Mouse (Mus musculus): ENCODE results near the gene Kpna7. TPM values are rescaled to one million over a fixed set of nuclear protein-coding genes. Genes with fewer than 3 reads are reported as not detected.
"Not testable (repeated sequence)": the region's sequence is repeated elsewhere in the genome, so short reads cannot be mapped to it uniquely, and the experiment has no call there.

The Kpna7 gene
- polyA plus RNA-seq, 1 experiment = not detected

DNA sequence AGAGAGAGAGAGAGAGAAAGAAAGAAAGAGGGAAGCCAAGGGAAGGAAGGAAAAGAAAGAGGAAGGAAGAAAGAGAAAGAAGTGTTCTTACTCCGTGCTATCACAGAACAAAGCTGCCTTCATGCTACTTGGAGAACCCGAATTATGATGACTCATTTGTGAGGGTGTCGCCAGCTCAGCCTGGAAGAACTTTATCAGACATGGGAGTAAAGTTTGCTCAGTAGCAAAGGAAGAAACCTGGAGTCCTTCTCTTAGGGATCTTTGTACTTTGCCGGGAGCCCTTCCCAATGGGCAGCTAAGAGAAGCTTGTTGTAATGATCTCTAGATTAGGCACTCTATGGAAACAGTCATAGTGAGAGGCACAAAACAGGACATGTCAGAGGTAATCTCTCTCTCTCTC is 18.9 kb upstream of the Kpna7 start:
- no peak for DNase-seq (ENCODE audit: low spot score)

DNA sequence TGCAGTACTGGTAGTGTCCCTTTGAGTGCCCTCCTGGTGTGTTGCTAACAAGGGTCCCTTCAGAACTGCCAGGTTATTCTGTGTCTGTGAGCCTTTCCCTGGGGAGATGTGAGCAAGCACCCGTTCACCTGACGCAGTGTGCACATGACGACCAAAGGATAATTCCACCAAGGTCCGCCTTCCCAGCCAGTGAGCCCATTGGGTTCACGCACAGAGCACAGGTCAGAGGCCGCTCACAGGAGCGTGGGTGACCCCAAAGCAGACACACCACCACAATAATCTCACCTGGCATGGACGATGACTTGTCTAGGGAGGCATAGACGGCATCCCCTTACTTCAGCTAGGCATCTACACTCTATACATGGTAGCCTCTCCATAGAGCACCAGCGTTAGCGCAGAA is 17.6 kb upstream of the Kpna7 start:
- not testable (repeated sequence) for DNase-seq (ENCODE audit: low spot score)

DNA sequence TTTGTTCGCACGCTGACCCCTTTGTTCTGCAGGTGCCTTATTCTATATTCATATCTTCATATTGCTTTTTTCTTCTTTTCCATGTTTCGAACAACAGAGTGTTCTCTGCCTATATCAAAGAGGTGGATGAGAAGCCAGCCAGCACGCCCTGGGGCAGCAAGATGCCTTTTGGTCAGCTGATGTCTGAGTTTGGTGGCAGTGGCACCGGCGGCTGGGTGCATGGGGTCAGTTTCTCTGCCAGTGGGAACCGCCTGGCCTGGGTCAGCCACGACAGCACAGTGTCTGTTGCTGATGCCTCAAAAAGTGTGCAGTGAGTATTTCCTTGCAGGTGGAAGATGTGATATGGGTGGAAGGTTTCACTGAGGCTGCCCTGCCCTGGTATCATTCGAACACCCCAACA is 17.1 kb upstream of the Kpna7 start:
- no peak for DNase-seq (ENCODE audit: low spot score)

DNA sequence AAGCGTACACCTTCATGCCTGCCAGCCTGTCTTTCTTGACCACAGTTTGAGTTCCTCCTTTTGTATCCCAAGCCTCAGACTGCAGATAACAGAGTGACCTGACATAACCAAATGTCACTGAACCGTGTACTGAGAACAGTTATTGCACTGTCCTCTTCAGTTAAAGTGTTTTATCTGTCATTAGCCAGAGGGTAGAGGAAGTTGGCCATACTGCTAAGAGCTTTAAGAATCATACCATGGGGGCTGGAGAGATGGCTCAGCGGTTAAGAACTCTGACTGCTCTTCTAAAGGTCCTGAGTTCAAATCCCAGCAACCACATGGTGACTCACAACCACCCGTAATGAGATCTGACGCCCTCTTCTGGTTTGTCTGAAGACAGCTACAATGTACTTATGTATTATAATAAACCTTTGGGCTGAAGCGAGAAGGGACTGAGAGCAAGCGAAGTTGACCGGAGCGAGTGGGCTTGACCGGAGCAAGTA is 14.6 kb upstream of the Kpna7 start:
- DNase-seq (ENCODE audit: low spot score) = no peak

DNA sequence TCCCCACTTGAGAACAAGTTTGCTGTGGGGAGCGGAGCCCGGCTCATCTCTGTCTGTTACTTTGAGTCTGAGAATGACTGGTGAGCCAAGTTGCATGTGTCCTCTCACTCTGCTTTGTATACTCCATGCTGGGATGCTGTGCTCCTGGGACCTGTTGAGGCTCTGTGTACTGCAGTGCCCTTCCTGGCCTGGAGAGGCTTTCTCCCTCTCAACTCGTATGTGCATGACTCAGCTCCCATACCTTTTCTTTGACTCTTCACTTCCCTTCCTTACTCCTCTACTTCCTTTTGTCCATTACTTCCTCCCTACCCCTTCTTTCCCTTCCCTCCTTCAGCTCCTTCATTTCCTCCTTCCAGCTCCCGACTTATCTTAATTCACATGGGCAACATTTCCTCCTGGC is 12.4 kb upstream of the Kpna7 start:
- no peak for DNase-seq (ENCODE audit: low spot score)

DNA sequence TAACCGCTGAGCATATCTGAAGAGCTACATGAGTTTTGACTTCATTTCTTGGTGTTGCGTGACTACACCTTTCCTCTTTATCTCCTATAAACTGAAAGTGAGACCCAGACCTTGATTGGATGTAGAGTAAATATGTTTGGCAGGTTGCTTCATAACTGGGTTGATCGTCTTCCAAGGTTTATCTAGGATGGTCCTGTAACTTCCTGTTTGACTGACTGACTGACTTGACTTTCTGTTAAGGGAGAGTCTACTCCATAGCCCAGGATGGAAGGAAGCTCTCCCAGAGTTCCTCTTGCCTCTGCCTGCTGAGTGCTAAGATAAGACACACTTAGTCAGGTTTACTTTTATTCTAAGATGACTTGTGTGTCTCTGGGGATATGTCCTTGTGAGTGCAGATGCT is 6.0 kb upstream of the Kpna7 start:
- no peak for DNase-seq (ENCODE audit: low spot score)

DNA sequence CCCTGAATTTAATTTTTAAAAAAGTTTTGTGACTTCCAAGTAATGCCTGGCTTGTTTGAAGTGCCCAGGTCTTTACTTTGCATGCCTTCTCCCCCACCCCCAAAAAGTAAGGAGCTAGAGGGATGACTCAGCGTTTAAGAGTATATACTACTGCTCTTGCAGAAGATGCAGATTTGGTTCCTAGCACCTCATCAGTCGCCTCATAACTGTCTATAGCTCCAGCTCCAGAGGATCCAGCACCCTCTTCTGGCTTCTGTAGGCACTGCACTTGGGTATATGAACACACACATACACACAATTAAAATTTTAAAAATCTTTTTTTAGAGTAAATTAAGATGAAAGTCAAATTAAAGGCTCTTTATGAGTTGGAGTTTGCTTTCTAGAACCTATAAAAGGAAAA is 4.4 kb upstream of the Kpna7 start:
- no peak for DNase-seq (ENCODE audit: low spot score)

DNA sequence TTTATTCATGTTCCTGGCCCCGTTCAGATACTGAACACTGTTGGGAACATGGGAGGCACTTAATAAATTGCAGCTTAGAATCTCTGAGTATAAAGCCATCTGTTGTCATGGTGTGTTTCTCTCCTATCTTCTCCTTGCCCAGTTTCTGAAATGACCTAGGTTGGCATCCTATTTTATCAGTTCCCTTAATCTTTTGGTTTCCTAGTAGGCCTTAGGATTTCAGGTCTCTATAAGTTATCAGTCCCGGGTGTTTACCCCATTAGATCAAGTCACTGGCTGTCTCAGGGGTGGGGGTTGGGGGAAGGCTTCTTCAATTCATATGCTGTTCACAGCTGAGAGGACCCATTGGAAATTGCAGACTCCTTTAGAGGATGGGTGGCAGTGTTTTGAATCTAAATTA is 992 bp upstream of the Kpna7 start:
- DNase-seq (ENCODE audit: low spot score) = no peak

DNA sequence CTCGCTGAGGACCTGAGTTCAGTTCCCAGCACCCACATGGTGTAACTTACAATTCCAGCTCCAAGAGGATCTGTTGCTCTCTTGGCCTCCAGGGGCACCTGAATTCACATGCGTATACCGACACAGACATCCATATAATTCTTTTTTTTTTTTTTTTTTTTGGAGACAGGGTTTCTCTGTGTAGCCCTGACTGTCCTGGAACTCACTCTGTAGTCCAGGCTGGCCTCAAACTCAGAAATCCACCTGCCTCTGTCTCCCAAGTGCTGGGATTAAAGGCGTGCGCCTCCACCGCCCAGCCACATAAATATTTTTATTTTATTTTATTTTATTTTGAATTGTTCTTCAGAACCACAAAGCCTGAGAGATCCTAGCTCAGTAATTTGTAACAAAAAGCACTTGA is 629 bp downstream of the Kpna7 start:
- DNase-seq (ENCODE audit: low spot score) = not testable (repeated sequence)

DNA sequence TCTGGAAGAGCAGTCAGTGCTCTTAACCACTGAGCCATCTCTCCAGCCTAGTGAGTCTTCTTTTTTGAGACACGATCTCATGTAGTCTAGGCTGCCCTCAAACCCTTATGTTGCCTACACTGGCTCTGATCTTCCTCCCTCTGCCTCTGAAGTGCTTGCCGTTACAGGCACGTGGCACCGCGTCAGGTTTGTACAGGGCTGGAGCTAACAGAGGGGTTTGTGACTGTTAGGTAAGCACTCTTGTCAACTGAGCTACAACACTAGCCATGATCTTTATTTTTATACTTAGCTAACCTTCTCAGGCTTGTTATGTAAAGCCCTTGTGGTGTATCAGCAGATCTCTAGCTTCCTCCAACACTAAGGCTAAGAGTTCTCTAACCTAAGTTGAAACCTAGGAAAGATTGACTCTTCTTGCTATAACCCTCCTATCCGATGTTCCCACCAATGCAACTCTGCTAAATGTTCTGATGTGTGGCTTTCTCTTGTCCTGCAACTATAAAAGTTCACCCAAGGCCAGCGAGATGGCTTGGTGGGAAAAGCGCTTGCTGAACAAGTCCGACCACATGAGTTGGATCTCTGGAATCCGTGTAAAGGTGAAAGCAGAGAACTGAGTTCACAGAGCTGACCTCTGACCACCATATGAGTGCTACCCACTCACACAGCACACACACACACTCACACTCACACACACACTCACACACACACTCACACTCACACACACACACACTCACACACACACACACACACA is 1.8 kb downstream of the Kpna7 start:
- no peak for DNase-seq (ENCODE audit: low spot score)

DNA sequence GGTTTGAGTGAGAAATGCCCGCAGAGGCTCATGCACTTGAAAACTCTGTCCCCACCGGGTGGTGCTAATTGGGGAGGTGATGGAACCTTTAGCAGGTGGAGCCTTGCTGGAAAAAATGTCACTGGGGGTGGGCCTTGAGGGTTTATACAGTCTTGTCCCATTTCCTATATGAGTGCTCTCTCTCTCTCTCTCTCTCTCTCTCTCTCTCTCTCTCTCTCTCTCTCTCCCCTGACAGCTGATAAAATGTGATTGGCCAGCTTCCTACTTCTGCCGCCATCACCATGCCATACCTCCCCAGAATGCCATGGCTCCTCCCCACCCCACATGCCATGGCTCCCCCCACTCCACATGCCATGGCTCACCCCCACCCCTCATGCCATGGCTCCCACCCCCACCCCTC is 8.7 kb downstream of the Kpna7 start:
- no peak for DNase-seq (ENCODE audit: low spot score)

DNA sequence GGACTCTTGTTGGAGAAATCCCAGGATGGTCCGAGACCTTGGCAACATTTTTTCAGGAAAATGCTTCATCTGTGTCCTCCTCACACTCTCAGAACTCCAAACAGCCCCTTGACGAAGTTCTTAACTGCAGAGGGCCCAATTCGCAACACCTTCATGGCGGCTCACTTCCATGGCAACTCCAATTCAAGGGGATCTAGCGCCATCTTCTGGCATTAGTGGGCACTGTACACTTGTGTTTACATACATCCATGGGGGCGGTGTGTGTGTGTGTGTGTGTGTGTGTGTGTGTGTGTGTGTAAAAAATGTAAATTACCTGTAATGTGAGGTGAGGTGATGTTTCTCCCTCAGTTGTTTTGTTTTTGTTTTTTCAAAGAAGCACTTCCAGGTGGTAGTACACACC is 12.5 kb downstream of the Kpna7 start:
- no peak for DNase-seq (ENCODE audit: low spot score)

DNA sequence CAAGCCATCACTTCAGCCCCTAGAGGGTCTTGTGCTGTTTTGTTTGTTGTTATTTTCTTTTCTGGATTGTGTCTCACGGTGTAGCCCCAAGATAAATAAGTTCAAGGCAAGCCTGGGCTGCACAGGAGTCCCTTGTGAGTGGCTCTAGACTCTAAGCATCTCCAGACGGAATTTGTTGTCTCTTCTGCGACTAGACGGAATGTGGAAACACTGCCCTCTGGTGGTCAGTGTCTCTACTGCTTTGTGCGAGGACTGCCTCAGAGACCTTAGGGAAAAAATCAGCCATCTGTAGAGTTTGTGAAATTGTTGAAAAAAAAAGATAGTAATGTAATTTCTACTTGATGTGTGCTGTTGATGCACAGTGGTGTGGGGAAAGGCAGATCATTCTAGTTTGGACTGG is 14.1 kb downstream of the Kpna7 start:
- DNase-seq (ENCODE audit: low spot score) = no peak

DNA sequence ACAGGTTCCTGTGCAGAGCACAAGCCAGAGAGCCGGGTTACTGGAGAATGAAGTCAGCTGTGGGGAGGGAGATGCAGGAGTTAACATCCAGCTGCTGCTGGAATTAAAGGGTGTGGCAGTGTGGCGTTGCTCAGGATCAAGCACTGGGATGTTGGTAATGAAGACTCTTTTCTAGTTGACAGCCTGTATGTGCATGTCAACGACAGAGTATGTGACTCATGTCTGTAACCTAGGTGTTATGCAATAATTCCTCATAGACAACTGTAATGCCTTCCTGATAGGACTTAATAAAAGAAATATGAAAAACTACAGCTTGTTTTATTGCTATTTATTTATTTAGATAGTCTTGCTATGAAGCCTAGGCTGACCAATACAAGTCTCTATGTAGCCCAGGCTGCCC is 15.0 kb downstream of the Kpna7 start:
- no peak for DNase-seq (ENCODE audit: low spot score)

DNA sequence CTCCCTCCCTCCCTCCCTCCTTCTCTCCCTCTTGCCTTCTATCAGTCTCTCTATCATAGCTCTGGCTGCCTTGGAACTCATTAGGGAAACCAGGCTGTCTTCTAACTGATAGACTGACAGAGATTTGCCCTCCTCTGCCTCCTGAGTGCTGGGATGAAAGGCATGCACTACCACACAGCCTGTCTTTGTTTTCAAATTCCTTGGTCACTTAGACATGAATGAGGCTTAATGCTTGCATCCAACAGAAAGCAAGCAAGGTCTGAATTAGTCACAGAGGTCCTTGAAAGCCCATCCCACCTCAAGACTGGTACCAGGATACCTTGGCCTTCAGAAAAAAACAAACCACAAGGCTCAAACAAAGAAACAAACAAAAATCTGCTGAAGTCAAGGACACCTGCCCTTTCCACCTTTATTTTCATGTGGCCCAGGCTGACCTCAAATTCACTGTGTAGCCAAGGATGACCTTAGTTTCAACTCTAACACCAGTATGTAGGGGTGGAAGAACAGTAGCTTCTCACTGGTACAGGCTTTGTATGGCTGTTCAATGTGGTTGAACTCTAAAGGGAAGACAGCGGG is 19.0 kb downstream of the Kpna7 start:
- DNase-seq (ENCODE audit: low spot score) = no peak

DNA sequence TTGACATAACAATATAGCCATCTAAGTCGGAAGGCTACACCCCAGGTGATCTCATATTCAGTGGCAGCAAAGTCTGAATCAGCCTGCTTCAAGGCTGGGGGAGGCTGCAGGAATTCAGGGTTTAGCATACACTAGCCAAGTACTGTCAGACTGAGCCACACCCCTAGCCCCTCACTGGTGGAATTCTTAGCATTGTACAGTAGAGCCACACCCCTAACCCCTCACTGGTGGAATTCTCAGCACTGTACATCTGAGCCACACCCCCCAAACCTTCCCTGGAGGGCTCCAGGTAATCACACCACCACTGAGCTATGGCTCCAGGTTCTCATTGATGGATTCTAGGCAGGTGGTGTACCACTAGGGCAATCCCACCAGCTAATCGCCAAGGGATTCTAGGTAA is 24.3 kb downstream of the Kpna7 start:
- DNase-seq (ENCODE audit: low spot score) = no peak

DNA sequence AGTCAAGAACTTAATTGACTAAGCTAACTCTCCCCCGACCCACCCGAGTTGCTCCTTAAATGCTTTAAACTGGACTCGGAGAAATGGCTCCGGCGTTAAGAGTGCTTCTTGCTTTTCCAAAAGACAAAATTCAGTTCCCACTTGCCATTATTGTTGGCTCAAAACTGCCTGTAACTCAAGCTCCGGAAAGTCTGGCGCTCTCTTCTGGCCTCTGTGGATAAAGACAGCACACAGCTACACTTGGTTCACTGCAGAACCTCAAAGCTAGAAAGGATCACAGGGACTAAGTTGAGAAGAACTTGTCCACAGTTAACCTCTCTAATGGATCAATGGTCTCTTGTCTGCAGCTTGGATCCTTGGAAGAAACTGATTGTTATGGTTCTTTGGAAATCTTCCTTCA is 25.1 kb downstream of the Kpna7 start:
- no peak for DNase-seq (ENCODE audit: low spot score)

DNA sequence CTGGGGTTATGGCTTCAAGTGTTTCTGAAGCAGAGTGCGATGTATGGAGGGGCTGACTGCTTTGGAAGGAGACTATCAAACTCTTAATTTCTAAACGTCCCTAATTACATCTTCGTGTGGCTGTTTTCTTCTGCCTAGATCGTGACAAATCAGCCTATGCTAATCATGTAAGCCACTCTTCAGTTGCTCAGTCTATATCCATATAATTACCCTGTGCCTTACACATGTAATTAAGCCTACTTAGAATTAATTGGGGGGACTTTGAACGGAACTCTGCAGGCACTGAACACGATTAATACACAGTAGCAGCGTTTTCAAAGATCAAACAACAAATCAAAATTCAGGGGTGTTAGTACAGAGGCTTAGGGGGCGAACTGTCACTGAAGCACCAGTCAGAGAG is 25.9 kb downstream of the Kpna7 start:
- DNase-seq (ENCODE audit: low spot score) = no peak

DNA sequence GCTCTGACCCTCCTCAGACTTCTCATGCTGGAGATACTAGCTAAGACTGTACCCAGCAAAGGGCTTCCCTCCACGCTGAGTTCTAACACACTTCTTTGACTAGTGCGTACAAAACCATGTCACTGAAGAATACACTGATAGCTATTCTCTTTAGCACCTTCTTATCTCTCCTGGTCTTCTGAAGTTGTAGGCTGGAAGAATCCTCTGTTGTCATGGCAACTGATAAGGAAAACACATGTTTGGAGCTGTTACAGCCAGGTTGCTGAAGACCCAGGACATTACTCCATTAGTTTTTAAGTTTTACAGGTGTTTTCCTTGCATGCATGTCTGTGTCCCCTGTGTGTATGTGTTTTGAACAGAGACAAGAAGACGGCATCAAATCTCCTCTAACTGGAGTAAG is 29.6 kb downstream of the Kpna7 start:
- not testable (repeated sequence) for DNase-seq (ENCODE audit: low spot score)

DNA sequence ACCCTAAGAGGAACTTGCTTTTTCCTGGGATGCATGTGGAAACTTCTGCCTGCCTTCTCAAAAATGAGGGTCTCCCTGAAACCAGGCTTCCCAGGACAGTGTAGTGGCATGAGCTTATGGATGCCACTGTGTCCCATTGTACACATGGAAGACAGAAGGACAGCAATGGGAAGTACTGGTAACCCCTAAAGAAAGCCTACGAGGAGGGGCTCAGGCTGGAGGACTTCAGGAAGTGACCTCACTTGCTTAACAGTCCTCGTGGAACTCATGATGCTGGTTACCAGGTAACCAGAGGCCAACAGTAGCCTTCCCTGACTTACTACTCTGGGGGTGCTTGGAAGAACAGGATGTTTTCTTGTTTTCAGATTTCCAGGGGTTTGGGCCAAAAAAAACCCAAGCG is 41.1 kb downstream of the Kpna7 start, which contains the start of gene 1700018F24Rik:
TSS of gene 1700018F24Rik (plus strand) at position 301 of the 400 bp plus-strand sequence.
- not testable (repeated sequence) for DNase-seq (ENCODE audit: low spot score)

DNA sequence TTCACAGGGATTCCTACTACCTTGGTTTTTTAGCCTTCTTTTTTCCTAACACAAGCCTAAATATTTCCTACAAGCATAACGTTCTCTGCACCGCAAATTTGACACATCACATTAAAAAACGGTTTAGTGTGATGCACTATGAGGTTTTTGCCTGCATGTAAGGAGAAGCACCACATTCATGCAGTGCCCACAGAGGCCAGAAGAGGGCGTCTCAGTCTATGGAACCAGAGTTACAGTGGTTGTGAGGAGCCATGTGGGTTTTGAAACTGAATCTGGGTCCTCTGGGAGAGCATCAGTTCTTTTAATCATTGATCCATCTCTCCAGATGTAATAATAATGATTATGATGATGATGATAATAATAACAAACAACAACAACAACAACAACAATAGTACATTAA is 42.2 kb downstream of the Kpna7 start:
- no peak for DNase-seq (ENCODE audit: low spot score)

DNA sequence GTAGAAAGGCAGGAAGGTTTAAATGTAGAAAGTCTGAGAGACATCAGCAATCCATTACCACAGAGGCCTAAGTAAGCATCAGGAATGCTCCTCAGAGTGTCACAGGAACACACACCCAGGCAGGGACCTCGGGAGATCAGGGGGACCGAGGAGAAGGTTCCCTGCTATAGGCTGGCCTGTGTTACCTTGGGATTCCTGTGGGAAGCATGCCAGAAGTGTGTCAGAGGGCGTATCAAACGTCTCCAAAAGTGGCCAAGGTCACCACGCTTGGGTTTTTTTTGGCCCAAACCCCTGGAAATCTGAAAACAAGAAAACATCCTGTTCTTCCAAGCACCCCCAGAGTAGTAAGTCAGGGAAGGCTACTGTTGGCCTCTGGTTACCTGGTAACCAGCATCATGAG is 51.4 kb downstream of the Kpna7 start, which contains the start of gene Gm4871:
TSS of gene Gm4871 (minus strand) at position 364 of the 400 bp plus-strand sequence.
- DNase-seq (ENCODE audit: low spot score) = not testable (repeated sequence)

DNA sequence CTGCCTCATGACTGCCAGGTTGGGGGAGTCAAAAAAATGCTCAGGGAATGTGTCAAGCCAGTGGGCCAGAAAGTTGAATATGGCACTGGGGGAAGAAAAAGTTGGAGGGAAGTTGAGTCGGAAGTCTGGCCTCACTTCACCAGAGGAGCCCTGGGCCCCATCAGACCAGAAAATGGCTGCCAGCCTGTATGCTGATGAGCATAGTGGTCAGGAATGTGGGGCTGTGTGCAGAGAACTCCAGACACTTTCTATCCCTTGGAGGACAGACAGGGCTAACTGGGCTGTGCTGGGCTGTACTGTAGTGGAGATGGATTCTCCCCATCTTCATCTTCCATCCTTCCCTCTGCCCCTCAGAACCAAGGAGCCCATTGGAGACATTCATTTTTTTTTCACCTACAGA is 53.4 kb downstream of the Kpna7 start:
- not testable (repeated sequence) for DNase-seq (ENCODE audit: low spot score)

DNA sequence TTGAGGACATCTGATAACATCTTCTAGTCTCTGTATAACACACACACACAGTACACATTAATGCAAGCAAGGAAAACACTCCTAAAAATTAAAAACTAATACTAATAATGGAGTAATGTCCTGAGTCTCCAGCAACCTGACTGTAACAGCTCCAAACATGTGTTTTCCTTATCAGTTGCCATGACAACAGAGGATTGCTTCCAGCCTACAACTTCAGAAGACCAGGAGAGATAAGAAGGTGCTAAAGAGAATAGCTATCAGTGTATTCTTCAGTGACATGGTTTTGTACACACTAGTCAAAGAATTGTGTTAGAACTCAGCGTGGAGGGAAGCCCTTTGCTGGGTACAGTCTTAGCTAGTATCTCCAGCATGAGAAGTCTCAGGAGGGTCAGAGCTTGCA is 63.1 kb downstream of the Kpna7 start:
- DNase-seq (ENCODE audit: low spot score) = not testable (repeated sequence)

Data from urinary bladder, adult 2 months (tissue).